Mouse (Mus musculus) inflammation-experienced regulatory T-cells, adult 6 months (primary cell): ENCODE data around the gene Asdurf. TPM values are rescaled to one million over a fixed set of nuclear protein-coding genes. Genes with fewer than 3 reads are reported as not detected.
"Not testable (repeated sequence)": the region's sequence is repeated elsewhere in the genome, so short reads cannot be mapped to it uniquely, and the experiment has no call there.

ENCODE experiments used
- ATAC-seq: one replicate; pipeline ENCODE4 v1.8.0; 2017
- polyA plus RNA-seq, 3 experiments: library from polyadenylated mRNA; unstranded; fragments of 100-300 nt; shearing (Covaris generic); gene quantifications; one replicate each; pipeline ENCODE4 v1.2.1; 2017

Asdurf gene
- polyA plus RNA-seq, result 10 to 100 TPM in 2 of 3 experiments, not detected in 1; 10.3 to 35.2 TPM

DNA sequence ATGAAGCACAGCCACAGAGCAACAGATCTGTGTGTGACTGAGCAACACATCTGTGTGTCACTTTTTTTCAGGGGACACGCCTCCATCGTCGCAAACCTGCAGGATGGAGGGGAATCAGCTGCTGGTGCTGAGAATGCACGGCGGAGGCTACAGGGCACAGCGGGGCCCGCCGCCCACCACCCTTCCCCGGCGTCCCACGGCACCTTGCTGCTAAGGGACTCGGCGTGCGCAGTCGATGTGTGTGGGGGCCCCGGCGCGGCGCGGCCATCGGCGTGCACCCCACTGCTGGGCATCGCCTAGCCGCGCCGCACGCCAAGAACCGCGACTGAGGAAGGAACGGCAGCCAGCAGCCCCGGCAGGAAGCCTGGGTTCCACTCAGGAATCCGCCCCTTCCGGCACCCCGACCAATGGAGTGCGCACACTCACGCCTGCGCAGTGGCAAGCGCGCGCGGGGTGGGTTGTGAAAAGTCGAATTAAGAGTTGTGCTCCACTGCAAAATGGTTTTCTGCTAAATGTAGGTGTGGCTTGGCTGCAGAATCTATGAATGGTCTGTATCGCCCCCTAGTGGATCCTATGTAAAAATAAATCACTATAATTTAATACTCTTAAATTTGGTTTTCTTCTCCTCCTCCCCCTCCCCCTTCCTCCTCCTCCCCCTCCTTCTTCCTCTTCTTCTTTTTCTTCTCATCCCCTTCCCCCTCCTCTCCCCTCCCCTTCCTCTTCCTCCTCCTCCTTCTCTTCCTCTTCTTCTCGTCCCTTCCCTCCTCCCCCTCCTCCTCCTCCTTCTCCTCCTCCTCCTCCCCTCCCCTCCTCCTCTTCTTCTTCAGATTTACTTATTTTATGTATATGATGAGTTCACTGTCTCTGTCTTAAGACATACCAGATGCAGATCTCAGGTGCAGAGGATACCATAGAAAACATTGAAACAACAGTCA, at the start of gene Asdurf, which contains the start of the genes Gm28551 and Asnsd1:
Asdurf (minus strand) TSS at position 293 of the 935 bp plus-strand sequence.
Gm28551 (minus strand) TSS at position 341 of the 935 bp plus-strand sequence.
Asnsd1 (minus strand) TSS at position 426 of the 935 bp plus-strand sequence.
- ATAC-seq, result peak; percentile 99

DNA sequence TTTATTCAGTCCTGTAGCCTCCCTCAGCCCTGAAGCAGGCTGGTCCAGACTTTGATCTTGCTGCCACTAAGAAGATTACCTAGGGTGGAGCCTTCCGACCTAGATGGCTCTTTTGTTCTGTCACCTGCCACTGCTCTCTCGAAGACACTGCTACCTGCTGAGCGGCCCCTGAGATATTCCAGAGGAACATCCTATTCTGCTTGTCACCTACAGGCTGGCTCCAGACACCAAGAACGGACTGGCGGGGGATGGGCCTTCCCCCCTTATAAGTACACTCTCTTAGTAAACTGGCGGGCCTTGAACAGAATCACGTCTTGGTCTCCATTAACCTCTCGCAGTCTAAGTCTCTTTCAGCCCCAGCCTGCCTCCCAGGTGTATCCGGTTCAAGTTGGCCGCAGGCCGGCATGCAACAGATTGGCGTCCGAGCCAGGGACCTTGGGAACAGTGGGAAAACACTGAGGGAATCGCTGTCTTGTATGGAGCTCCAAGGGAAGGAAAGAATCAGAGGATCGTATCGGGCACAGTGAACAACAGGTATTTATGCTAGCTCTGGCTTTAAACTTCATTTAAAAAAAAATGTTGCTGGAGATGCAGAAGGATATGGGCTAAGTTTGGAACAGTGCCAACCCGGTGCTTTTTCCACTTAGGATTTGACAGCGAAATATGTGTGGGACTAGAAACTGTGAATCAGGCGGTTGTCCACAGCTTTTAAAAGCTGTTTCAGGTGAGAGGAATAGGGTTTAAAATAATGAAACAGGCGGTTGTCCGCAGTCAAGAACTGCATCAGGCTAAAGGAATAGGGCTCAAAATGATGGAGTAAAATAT, 41.7 kb upstream of the Asdurf start:
- not testable (repeated sequence) for ATAC-seq

DNA sequence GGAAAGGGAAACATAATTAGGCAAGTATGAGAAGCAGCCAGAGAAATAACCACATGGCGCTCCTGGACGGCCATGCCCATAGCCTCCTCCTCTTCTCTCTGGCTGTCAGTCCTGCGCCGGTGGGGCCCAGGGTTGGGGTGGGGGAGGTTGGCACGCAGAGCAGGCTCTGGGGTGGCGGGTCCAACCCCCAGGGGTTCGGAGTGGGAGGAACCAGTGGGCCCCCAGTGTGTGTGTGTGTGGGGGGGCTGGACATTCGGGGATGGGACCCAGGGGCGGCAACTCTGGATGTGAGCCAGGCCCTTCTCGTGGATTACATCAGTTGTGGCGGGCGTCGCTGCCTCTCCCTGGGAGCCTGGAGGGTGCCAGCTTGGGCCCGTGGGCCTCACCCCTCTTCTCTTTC, 36.3 kb upstream of the Asdurf start:
- no peak for ATAC-seq

DNA sequence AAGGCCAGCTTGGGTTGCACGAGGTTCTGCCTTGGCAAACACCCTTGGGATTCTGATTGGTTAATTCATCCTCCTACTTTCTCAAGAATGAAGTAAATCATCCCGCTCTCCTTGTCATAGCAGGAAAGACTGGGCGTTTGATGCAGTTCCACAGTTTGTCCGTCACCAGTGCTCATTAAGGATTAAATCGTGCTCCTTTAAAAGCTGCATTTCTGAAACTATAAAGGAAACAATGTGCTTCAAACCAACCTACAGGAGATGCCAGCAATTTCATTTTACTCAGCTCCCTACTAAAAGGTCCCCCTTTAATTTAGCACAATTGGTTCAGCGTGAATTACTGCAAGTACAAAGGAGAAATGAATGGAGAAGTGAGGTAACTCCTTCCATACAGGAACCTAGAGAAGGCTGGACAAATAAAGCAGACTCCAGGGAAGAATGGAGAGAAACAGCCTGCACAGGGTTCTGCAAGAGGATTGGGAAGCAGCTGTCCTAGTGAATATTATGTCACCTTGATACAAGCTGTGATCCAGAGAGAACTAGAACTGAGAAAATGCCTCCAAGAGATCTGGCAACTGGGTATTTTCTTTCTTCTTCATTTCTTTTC, 31.8 kb upstream of the Asdurf start:
- no peak for ATAC-seq

DNA sequence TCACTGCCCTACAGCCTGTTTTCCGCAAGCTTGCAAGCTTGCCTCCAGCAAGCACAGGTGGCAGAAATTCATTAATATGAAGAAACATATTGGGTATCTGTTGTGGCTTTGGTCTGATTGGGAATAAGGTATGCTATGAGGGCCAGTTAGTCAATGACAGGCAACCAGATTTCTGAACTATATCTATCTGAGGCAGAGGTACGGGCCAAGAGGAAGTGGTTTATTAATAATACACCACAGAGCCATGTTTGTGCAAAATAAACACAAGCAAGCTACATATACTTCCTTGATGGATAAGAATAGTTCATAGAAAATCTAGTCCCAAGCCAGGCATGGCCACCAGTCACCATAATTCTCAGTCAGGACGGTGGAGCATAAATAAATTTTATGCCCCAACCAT, 25.3 kb upstream of the Asdurf start:
- ATAC-seq, result no peak

DNA sequence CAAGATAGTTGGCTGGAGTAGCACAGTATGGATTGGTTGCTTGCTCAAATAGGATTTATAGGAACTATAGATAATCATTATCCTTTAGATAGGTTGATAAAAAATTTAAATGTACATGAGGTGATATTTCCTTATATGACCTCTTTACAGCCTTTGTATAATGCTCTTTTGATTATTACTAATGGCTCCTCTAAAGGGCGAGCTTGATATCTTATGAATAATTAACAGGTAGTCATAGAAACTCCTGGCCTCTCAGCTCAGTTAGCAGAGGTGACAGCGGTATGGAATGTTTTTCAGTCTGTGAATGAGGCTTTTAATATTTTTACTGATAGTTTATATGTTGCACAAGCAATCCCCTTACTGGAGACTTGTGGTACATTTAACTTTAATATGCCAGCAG, 23.5 kb upstream of the Asdurf start:
- ATAC-seq, result not testable (repeated sequence)

DNA sequence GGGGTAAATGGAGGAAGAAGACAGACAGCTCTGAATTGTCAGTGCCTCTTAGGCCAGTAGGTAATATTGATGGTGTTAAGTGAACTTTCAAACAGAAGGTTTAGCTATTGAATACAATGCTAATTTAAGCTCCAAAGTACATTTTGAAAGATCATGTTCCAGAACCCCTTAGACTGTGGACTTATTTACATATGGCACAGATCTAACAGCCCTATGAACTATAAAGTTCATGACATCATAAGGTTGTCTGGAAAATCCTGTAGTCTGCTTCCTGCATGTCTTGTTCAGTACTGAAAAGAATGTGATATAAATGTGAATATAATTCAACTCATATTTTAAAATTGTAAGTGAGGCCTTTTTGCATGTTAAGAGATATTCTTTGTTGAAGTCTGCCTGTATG, 6.6 kb upstream of the Asdurf start:
- ATAC-seq, result no peak

DNA sequence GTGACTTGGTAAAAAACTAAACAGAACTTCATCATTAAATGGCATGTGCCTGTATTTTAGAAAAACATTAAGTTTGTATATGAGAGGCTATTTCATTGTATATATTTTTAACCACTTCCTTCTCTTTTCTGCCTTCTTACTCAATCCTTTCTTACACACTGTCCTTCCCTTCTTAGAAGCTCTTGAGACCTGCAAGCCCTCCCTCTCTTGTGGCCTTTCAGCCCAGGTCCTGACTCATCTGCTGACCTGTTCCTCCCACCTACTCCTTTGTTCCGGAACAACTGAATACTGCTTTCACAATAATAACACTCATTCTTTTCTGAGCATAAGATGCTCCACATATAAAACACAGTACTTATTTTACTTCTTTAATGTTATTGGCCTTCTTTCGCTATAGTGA, 11.3 kb downstream of the Asdurf start:
- no peak for ATAC-seq

DNA sequence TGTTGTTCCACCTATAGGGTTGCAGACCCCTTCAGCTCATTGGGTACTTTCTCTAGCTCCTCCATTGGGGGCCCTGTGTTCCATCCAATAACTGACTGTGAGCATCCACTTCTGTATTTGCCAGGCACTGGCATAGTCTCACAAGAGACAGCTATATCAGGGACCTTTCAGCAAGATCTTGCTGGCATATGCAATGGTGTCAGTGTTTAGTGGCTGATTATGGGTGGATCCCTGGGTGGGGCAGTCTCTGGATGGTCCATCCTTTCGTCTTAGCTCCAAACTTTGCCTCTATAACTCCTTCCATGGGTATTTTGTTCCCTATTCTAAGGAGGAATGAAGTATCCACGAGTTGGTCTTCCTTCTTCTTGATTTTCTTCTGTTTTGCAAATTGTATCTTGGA, 15.0 kb downstream of the Asdurf start:
- ATAC-seq, result not testable (repeated sequence)

DNA sequence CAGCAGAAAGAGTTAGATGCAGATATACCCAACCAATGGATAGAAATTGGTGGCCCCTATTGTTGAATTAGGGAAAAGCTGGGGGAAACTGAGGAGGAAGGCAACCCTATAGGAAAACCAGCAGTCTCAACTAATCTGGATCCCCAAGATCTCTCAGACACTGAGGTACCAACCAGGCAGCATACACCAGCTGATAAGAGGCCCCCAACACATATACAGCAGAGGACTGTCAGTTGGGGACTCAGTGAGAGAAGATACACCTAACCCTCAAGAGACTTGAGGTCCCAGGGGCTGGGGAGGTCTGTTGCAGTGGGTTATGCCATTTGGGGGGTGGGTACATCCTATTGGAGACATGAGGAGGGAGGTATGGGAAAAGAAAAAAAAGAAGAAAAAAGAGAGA, 17.0 kb downstream of the Asdurf start:
- ATAC-seq, result no peak

DNA sequence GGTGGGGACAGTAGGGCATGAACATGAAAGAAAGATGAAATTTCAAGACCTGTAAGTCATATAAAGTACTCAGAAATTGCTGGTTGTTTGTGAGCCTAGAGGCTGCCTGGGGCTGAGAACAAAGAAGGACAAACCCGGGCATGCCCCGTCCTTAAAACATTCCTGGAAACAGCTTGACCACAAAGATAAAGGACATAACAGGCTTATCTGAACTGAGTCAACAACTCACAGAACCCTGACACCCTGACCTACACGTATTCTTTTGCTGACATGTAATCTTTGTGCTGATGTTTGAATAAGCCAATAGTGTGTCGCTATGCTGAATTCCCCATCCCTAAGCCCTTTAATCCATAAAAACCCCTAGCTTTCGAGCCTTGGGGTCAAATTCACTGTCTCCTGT, 18.9 kb downstream of the Asdurf start:
- not testable (repeated sequence) for ATAC-seq

DNA sequence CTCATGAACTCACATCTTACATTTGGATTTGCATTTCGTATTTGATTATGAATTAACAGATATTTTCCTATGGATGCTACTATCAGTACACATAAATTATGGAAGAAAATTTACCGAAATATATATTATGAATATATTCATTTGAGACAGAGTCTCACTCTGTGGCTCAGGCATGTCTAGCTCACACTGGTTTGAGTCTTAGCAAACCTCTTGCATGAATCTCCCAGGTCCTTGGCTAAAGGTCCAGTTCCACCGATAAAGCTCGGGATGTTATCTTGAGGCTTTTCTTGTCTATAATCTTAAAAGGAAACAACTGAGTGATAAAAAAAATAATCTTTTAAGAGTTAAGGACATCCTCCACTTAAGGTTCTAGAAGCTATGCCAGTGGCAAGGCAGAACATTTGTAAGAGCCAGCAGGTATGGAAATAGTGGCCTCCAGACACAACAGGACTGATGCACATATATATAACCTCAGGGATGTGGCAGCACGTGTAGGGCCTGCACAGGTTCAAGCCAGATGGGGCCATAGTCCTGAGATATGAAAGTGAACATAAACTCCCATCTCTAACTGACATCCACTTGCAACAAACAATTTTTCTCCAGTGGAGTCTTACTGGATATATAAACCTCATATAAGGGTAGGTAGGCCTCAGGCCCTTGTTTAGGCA, 27.5 kb downstream of the Asdurf start:
- ATAC-seq, result no peak

DNA sequence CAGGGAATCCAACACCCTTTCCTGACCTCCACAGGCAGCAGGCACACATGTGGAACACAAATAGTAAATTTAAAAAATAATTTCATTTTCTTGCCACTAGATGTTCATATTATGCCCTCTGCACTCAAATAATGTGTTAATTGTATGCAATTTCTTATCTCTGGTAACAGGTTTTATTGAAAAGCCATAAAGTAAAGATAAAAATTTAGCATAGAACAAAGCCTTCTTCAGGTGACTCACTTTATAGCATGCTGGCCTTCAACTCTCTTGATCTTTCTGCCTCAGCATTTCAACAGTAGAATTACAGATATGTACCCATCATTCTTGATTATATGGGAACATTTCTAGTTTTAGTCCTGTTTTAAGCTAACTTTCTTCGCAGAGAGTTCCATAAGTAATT, 28.1 kb downstream of the Asdurf start:
- ATAC-seq, result no peak

DNA sequence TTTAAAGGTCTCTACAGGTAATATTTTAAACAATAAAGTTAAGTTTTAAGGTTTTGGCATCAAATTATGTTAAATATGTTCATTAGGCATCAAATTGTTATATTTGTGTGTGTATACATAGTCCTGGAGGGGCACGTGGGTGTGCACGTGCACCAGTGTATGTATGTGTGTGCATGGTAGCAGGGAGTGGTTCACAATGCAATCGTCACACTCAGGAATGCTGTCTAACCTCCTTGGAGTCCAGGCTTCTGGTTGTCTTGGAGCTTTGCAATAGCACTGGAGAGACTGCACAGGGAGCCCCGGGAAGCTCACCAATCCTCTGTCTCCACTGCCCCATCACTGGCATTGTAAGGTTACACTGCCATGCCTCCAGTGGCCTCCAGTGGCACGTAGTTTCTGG, 29.2 kb downstream of the Asdurf start:
- no peak for ATAC-seq

DNA sequence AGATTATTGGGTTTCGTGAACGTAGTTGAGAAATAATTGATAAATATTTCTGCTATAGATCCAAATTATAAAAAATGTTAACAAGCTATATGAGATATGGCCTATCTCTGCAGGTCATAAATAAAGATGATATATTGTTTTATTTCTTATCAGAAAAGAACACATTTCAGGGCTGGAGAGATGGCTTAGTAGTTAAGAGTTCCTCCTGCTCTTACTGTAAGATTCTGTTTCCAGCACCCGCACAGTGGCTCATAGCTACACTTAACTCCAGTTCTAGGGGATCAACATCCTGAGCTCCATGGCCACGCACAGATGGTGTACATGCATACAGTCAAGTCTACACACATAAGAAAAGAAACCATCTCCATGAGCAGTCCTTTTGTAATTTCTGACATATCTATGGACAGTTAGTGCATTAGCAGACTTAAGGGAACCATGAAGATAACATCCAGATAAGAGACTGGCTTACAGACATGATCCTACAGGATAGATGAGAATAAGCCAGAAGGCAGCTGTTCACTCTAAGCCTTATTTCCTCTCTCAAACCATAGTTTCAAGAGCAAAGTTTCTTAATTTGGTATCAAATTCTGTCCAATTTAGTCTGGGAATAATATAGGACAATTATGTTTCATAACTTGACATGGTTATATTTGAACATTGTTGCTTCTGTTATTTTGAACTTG, 30.6 kb downstream of the Asdurf start:
- ATAC-seq, result no peak

DNA sequence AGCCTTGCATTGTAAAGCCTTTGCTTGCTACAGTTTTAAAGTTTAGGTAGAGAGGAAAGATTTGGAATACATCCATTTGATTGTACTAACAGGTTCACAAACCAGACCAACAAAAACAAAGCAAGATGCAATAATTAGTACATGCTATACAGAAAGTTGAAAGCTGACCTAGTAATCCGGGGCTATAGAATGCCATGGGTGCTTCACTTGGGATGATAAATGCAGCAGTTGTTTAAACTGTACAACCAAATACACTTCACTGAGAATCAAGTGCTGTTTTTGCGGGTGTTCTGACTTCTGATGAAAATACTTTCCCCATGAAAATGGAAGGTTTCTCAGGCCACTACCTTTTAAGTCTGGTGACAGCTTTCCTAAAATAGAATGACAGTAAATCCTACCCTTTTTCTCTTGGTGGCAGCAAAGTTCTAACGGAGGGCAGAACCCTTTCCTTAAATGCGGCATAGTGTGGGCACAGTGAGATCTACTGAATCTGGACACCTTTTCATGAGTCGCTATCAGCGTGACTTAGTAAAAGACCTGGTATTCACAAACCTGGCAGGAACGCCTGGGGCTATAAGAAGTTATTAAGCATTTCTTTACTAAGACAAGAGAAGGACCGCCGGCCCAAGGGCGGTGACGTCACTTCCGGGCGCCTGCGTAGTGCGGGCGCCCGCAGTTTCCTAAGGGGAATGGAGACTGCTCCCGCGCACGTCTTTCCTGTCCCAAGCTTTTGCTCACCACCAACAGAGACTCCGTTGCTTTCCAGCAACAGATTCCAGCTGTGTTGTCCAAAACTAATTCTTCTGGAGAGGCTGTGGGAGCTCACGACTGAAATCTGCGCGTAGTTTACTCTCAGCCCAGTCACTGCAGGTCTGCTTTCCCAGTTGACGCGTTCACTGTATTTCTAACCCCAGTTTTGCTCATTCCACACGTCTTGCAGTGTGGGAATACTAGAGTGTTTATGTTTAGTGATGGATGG, 39.1 kb downstream of the Asdurf start, which contains the start of gene Osgepl1:
Osgepl1 (plus strand) TSS at position 636 of the 979 bp plus-strand sequence.
- ATAC-seq, result peak; percentile 95

DNA sequence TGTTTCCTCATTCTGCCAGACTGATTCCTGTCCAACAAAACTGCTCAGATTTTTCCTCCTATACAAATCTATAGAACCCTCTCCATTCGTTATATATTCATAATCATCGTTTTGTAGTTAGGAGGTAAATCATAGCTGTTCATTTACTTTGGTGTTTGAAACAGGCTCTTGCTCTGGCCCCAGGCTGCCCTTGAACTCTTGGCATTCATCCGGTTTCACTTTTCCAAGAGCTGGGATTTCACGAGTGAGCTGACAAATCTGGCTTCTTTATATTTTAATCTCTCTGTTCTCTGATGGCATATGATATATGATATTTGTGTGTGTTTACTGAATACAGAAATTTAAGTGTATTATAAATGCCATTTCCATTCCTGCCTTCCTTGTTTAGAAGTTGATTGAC, 51.9 kb downstream of the Asdurf start:
- no peak for ATAC-seq
